Mouse (Mus musculus): ENCODE results near the gene Cdk14. TPM values are rescaled to one million over a fixed set of nuclear protein-coding genes. Genes with fewer than 3 reads are reported as not detected.

The Cdk14 gene
- total RNA-seq, 2 experiments from 2014 or later, result 2.6 to 5.3 TPM

- peak within 1 kb of the TSS; percentile 95 for H3K4me3 ChIP-seq
- TF ChIP-seq CTCF (IDR thresholded peaks at IDR 0.05), result peak; percentile 6; the same call in 1 of the 2 replicates
- intact Hi-C loops (cut with DNase I), result no loop called here
- peak; percentile 94 for DNase-seq
- H3K27ac ChIP-seq, result peak within 1 kb of the TSS; percentile 88
These were observed 662.2 kb downstream of the Cdk14 start, which contains the start of gene Fzd1 for GRCm38 (mm10) chr5:4757902-4758301. Gene Fzd1, minus strand, starts transcription at chr5:4758035.

DNA sequence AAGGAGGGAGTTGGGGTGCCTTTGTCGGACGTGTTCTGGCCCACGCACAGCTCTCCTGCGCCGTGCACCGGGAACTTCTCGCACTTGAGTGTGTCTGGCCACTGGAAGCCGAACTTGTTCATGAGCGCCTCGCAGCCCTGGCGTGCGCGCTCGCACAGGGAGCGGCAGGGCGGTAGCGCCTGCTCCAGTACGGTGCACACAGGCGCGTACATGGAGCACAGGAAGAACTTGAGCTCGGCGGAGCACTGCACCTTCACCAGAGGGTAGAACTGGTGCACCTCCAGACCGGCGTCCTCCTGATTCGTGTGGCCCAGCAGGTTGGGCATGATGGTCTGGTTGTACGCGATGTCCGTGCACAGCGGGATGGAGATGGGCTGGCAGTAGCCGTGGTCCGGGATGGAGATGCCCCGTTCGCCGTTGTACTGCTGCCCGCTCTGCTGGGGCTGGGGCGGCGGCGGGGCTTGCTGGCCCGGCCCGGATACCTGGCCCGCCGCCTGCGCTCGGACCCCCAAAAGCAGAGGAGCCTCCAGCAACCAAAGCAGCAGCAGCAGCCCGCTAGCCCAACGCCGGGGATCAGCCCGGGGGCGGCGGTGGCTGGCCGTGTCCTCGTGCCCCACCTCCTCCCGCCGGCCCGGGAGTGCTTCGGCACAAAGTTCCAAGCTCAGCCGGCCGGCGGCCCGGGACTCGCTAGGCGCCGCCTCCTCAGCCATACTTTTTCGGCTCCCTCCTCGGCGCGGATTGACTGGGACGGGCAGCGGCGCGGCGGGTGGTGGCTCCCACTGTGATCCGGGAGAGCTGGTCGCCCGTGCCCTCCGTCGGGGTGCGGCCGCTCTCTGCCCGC lies 663.0 kb downstream of the Cdk14 start:
- intact Hi-C loops (cut with DNase I), result no loop called here
- peak overlapping the region; percentile 95 for H3K4me3 ChIP-seq
- no peak for TF ChIP-seq CTCF (IDR thresholded peaks at IDR 0.05)

DNA sequence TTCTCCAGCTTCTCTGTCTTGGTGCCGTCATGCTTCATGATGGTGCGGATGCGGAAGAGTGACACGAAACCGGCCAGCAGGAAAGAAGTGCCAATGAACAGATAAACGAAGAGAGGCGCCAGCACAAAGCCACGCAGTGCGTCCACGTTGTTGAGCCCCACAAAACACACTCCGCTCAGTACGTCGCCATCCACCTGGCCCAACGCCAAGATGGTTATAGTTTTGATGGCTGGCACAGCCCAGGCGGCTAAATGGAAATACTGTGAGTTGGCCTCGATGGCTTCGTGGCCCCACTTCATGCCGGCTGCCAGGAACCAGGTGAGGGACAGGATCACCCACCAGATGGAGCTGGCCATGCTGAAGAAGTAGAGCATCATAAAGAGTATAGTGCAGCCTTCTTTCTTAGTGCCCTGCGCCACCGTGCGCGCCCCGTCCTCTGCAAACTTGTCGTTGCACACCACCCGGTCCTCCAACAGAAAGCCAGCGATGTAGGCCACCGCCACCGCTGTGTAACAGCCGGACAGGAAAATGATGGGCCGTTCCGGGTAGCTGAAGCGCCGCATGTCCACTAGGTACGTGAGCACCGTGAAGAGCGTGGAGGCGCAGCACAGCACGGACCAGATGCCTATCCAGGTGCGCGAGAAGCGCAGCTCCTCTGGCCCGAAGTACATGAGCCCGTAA lies 664.0 kb downstream of the Cdk14 start:
- TF ChIP-seq CTCF (IDR thresholded peaks at IDR 0.05), result no peak

More for the DNA sequence above, 663.0 kb downstream of the Cdk14 start:
- H3K27ac ChIP-seq, result peak overlapping the region; percentile 88
- DNase-seq, result peak; percentile 81

DNA sequence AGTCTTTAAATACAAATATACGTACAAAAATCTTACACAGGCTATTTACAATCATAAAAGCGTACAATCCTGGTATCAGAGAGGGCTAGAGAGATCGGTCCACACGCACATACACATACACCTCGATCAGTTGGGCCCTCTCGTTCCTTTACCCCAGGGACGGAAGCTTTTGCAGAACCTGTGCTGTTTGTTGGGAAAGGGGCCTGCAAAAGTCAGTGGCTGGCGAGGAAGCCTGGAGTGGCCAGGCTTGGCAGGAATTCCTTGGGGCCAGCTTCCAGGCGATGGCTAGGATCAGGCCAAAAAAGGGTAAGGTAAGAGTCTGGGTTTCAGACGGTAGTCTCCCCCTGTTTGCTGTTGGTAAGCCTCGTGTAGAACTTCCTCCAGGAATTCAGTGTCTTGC lies 664.8 kb downstream of the Cdk14 start:
- TF ChIP-seq CTCF (IDR thresholded peaks at IDR 0.05), result no peak
- no peak overlapping the region for H3K27ac ChIP-seq
- DNase-seq, result no peak
- intact Hi-C loops (cut with DNase I), result no loop called here
- H3K4me3 ChIP-seq, result peak overlapping the region; percentile 95

More for the DNA sequence above, 664.0 kb downstream of the Cdk14 start:
- DNase-seq, result peak; percentile 30
- H3K4me3 ChIP-seq, result peak overlapping the region; percentile 95
- intact Hi-C loops (cut with DNase I), result no loop called here
- H3K27ac ChIP-seq, result peak overlapping the region; percentile 88

DNA sequence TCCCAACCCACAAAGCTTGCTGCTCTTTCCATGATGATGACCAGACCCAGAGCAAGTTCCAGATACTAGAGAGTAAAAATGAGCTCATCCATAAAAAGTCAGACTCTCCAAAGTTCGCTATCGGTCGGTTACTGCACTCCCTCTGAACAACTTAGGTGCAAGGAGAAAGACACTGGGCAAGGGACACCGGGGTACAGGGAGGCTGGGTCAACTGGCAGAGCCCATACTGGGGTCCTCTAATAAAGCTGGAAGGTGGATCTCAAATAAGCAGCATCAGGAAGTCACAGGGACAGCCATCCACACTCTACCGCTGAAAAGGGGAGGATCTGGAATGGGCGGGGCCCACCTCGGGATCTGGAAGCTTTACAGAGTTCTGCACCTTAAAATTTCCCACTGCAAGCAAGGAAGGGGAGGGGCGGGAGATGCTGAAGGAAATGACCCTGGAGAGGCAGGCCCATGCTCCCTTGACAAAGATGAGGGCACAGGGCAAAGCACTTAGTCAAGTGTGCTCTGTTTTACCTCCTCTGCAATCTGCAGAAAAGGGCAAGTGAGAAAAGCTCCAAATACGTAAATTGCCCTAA lies 665.3 kb downstream of the Cdk14 start:
- no peak for TF ChIP-seq CTCF (IDR thresholded peaks at IDR 0.05)
- Histone ChIP-seq H3K4me3 (peak overlapping the region; percentile 95), H3K27ac (no peak overlapping the region)
- intact Hi-C loops (cut with DNase I), result no loop called here
- no peak for DNase-seq

Small RNA genes lying within 50 kb of the gene (microRNA-seq; reads per million reads assigned to microRNA genes)
- gene Gm25037, result not detected
- not detected for gene Gm44483

Other genes starting within 250 kb of the Cdk14 start
- gene 1700015F17Rik, start 58.8 kb upstream of the Cdk14 start, total RNA-seq (2021), result not detected
- gene Cldn12, start 94.6 kb upstream of the Cdk14 start, total RNA-seq (2021), result 10 to 100 TPM in 1 of 2 experiments, 1 to 10 TPM in 1; 9.8 to 19.1 TPM
- 1 to 10 TPM; 7.0 to 8.5 TPM for gene Gtpbp10, start 139.2 kb upstream of the Cdk14 start, total RNA-seq (2021)
- not detected for gene Gm8773, start 153.5 kb upstream of the Cdk14 start, total RNA-seq (2021)
- under 1 TPM; 0.05 to 0.20 TPM for gene Cfap69, start 243.9 kb upstream of the Cdk14 start, total RNA-seq (2021)